ENCODE assay signal across 9 mouse cellular contexts in genomic region chr9:45589867-45590266, GRCm38 (mm10).
DNase-seq lines count a peak whose midpoint lies in the region; ATAC-seq and TF ChIP-seq lines count a peak whose summit lies in the region.
"Had no signal": no experiment of that assay in that cellular context is flagged by ENCODE, and none has a peak within 500 bp of the region (broad histone marks: within the 10 kb centered on the region; RNA-seq: fewer than 3 reads in every experiment).

No protein-coding gene starts in this region.

- DNase-seq in hindbrain, embryonic 14.5 days (ENCODE audit: low spot score) = peak; percentile 59
- DNase-seq in 3T3-L1 (ENCODE audit: low read depth, low spot score) (peak; percentile 77), ES-E14 (ENCODE audit: low read depth, low spot score) (peak; percentile 34)
- peak; percentile 60 to 74 for DNase-seq in cerebellum, adult 2 months
- DNase-seq in heart, postnatal 36 days = peak; percentile 49 to 65
- DNase-seq in lung, postnatal 14 days = peak; percentile 62
- DNase-seq in thymus, postnatal 4 days = peak; percentile 59

- H3K4me1 ChIP-seq in hindbrain, embryonic 14.5 days (replicated peaks; ENCODE audit: control insufficient read depth, insufficient read depth, low read length) = peaks cover 24% of the 10 kb centered on the region
- H3K4me1 ChIP-seq in hindbrain, embryonic 13.5 days (replicated peaks) = peaks cover 44% of the 10 kb centered on the region
- no peaks in the 10 kb centered on the region for H3K4me1 ChIP-seq in ES-E14 (ENCODE audit: control insufficient read depth in 2 of 2, insufficient read depth in 2 of 2, low read length in 2 of 2, poor library complexity in 1 of 2)
- peaks cover 32% of the 10 kb centered on the region for H3K4me1 ChIP-seq in cerebellum, adult 2 months (ENCODE audit: control insufficient read depth, insufficient read depth, low read length)
- H3K4me1 ChIP-seq: limb, embryonic 13.5 days had no signal

- WGBS in hindbrain, embryonic 14.5 days = 75% methylated on average over 3 of the region's 3 CpGs
- WGBS in hindbrain, embryonic 13.5 days = 83% methylated on average over 3 of the region's 3 CpGs
- 75% methylated on average over 3 of the region's 3 CpGs for WGBS in cerebellum, adult 2 months

- H3K9me3 ChIP-seq in hindbrain, embryonic 14.5 days (ENCODE audit: control insufficient read depth, low read length) = no peaks in the 10 kb centered on the region
- H3K9me3 ChIP-seq in hindbrain, embryonic 13.5 days = no peaks in the 10 kb centered on the region
- H3K9me3 ChIP-seq in ES-E14 (ENCODE audit: control insufficient read depth, insufficient read depth, low read depth, low read length) = no peaks in the 10 kb centered on the region
- H3K9me3 ChIP-seq: limb, embryonic 13.5 days had no signal

- H3K36me3 ChIP-seq in hindbrain, embryonic 14.5 days (replicated peaks; ENCODE audit: control insufficient read depth, insufficient read depth) = no peaks in the 10 kb centered on the region
- H3K36me3 ChIP-seq in hindbrain, embryonic 13.5 days = no peaks in the 10 kb centered on the region
- H3K36me3 ChIP-seq in ES-E14 (ENCODE audit: control insufficient read depth, insufficient read depth, low read length, poor library complexity, severe bottlenecking) = no peaks in the 10 kb centered on the region
- H3K36me3 ChIP-seq: limb, embryonic 13.5 days had no signal

- no peak overlapping the region for H3K9ac ChIP-seq in hindbrain, embryonic 14.5 days
- H3K9ac ChIP-seq in hindbrain, embryonic 13.5 days = no peak overlapping the region
- H3K9ac ChIP-seq in ES-E14 (ENCODE audit: insufficient read depth, low read depth, low read length, poor library complexity, severe bottlenecking) = no peak overlapping the region
- H3K9ac ChIP-seq: limb, embryonic 13.5 days had no signal

- peak; percentile 47; the same call in 1 of the 2 replicates for TF ChIP-seq CTCF in cerebellum, adult 2 months (IDR thresholded peaks at IDR 0.05; ENCODE audit: borderline replicate concordance, insufficient read depth, low read depth, low read length)

- in situ Hi-C loops in ES-E14 (cut with MboI; ENCODE audit: low sequenced_read_pairs in 2 of 2, unreplicated experiment in 2 of 2) = no loop called here

- TF ChIP-seq POLR2A in cerebellum, adult 2 months (IDR thresholded peaks at IDR 0.05; ENCODE audit: borderline replicate concordance, insufficient read depth, low read length) = no peak

- intact Hi-C loops in heart, postnatal 36 days (cut with DNase I) = loop anchor here (2.0 kb wide), 1 partner anchor 165 kb away; no protein-coding TSS in a partner anchor

- H3K27ac ChIP-seq in hindbrain, embryonic 14.5 days = no peak overlapping the region
- no peak overlapping the region for H3K27ac ChIP-seq in hindbrain, embryonic 13.5 days
- H3K27ac ChIP-seq in ES-E14 (ENCODE audit: insufficient read depth, low read depth, low read length, poor library complexity, severe bottlenecking) = no peak overlapping the region
- H3K27ac ChIP-seq in cerebellum, adult 2 months (ENCODE audit: insufficient read depth, low read length) = no peak overlapping the region
- H3K27ac ChIP-seq: limb, embryonic 13.5 days had no signal

- ATAC-seq in hindbrain, embryonic 14.5 days (ENCODE audit: low FRiP score) = no peak
- ATAC-seq in hindbrain, embryonic 13.5 days (ENCODE audit: low FRiP score) = no peak

- H3K27me3 ChIP-seq in hindbrain, embryonic 14.5 days (ENCODE audit: control insufficient read depth, insufficient read depth, low read length) = no peaks in the 10 kb centered on the region
- H3K27me3 ChIP-seq in hindbrain, embryonic 13.5 days = no peaks in the 10 kb centered on the region
- H3K27me3 ChIP-seq in cerebellum, adult 2 months (ENCODE audit: control insufficient read depth, insufficient read depth, low read length) = no peaks in the 10 kb centered on the region
- H3K27me3 ChIP-seq: limb, embryonic 13.5 days had no signal

- no peak overlapping the region for H3K4me3 ChIP-seq in hindbrain, embryonic 14.5 days (replicated peaks; ENCODE audit: low read length)
- no peak overlapping the region for H3K4me3 ChIP-seq in hindbrain, embryonic 13.5 days
- no peak overlapping the region for H3K4me3 ChIP-seq in ES-E14 (ENCODE audit: insufficient read depth in 1 of 2, low read depth in 1 of 2, low read length in 2 of 2, poor library complexity in 1 of 2, severe bottlenecking in 1 of 2)
- H3K4me3 ChIP-seq in cerebellum, adult 2 months (replicated peaks; ENCODE audit: insufficient read depth, low read depth, low read length) = no peak overlapping the region
- H3K4me3 ChIP-seq: limb, embryonic 13.5 days had no signal

- H3K4me2 ChIP-seq in hindbrain, embryonic 14.5 days (replicated peaks) = no peak overlapping the region
- no peak overlapping the region for H3K4me2 ChIP-seq in hindbrain, embryonic 13.5 days
- H3K4me2 ChIP-seq: limb, embryonic 13.5 days had no signal

TF ChIP-seq in ES-E14, 5 proteins besides CTCF, POLR2A, EP300 and RAD21:
- TF ChIP-seq ZC3H11A (IDR thresholded peaks at IDR 0.05; ENCODE audit: borderline replicate concordance, low read depth, low read length) (peak; percentile 67; the same call in 1 of the 2 replicates), CHD2 (IDR thresholded peaks at IDR 0.05; ENCODE audit: low read depth, low read length) (no peak), ZNF384 (IDR thresholded peaks at IDR 0.05; ENCODE audit: low read depth, low read length) (peak; percentile 95)
